Mouse (Mus musculus) monocyte, adult 5-6 weeks (primary cell): ENCODE data around the gene Arhgdig. TPM values are rescaled to one million over a fixed set of nuclear protein-coding genes. Genes with fewer than 3 reads are reported as not detected.
"Not testable (repeated sequence)": the region's sequence is repeated elsewhere in the genome, so short reads cannot be mapped to it uniquely, and the experiment has no call there.

Experiments used
- ATAC-seq: fragments of 153-309, 156-312 bp; replicated peaks from 2 replicates; pipeline ENCODE4 v1.8.0; 2017; ENCODE audit warnings: mild to moderate bottlenecking; ENCODE audit not compliant: low TSS enrichment, insufficient number of reproducible peaks, severe bottlenecking, poor library complexity, low FRiP score
- total RNA-seq: library from RNA; stranded (forward); fragments of 200-1000, 200-491, 200-594 nt; gene quantifications from 3 replicates; pipeline ENCODE4 v1.2.3, GENCODE M21; 2017

Arhgdig gene
- total RNA-seq, 1 experiment from 2014 or later = not detected

GRCm38 (mm10) chr17:26212681-26213080 is 5.1 kb upstream of the Arhgdig start:
- ATAC-seq = no peak

- no peak for ATAC-seq
These were observed 4.7 kb upstream of the Arhgdig start for GRCm38 (mm10) chr17:26212241-26212640.

GRCm38 (mm10) chr17:26206392-26206791 is 1.2 kb downstream of the Arhgdig start:
- ATAC-seq = no peak

- ATAC-seq = no peak
These were observed 2.8 kb downstream of the Arhgdig start for GRCm38 (mm10) chr17:26204766-26205165.

GRCm38 (mm10) chr17:26203321-26203811 is 4.2 kb downstream of the Arhgdig start:
- ATAC-seq = peak; percentile 38; the same call in 1 of the 2 replicates

- ATAC-seq = no peak
These were observed 4.8 kb downstream of the Arhgdig start, which contains the start of gene Rgs11 for GRCm38 (mm10) chr17:26202737-26203136. TSS of gene Rgs11 (plus strand) at chr17:26202951.

- no peak for ATAC-seq
These were observed 5.6 kb downstream of the Arhgdig start for GRCm38 (mm10) chr17:26201998-26202397.

GRCm38 (mm10) chr17:26200831-26201705 is 6.5 kb downstream of the Arhgdig start:
- ATAC-seq = no peak

GRCm38 (mm10) chr17:26198892-26199291 is 8.7 kb downstream of the Arhgdig start, which contains the start of gene Pdia2:
TSS of gene Pdia2 (minus strand) at chr17:26199087.
- no peak for ATAC-seq

- no peak for ATAC-seq
These were observed 14.9 kb downstream of the Arhgdig start for GRCm38 (mm10) chr17:26192481-26193190.

- not testable (repeated sequence) for ATAC-seq
These were observed 16.1 kb downstream of the Arhgdig start for GRCm38 (mm10) chr17:26191486-26191885.

GRCm38 (mm10) chr17:26188091-26188805 is 19.3 kb downstream of the Arhgdig start:
- ATAC-seq = no peak

GRCm38 (mm10) chr17:26187592-26187991 is 20.0 kb downstream of the Arhgdig start:
- ATAC-seq = no peak

GRCm38 (mm10) chr17:26181179-26181578 is 26.4 kb downstream of the Arhgdig start:
- ATAC-seq = no peak

GRCm38 (mm10) chr17:26178611-26179010 is 29.0 kb downstream of the Arhgdig start:
- ATAC-seq = no peak

- ATAC-seq = not testable (repeated sequence)
These were observed 32.3 kb downstream of the Arhgdig start for GRCm38 (mm10) chr17:26175248-26175647.

- ATAC-seq = peak; percentile 97
These were observed 39.5 kb downstream of the Arhgdig start for GRCm38 (mm10) chr17:26168039-26168438.

GRCm38 (mm10) chr17:26162736-26163135 is 44.9 kb downstream of the Arhgdig start:
- ATAC-seq = no peak
